Mouse (Mus musculus) embryo, embryonic 9.5 days (tissue): ENCODE measurements around the gene Ehhadh.
"Not testable (repeated sequence)": the region's sequence is repeated elsewhere in the genome, so short reads cannot be mapped to it uniquely, and the experiment has no call there.

ENCODE experiments used
- DNase-seq: peaks from one replicate; pipeline ENCODE4 v3.0.0-alpha.2; 2017; ENCODE audit errors: extremely low spot score

Ehhadh gene

DNA sequence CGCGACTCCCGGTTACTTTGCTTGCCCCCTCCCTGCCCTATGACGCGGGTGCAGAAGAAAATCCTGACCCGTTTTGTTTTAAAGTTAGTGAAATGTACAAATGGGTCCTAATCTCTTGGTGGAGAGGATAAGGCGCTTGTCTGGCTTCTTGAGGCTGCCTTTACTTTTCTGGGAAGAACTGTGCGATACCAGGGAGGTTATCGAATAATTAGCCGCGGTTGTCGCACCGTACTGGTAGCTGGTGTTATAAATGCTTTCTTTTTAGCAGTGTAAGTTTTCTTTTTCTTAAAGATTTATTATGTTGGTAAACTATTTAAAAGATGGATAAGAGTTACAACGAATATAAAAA, 7.1 kb upstream of the Ehhadh start:
- no peak for DNase-seq

GRCm38 (mm10) chr16:21793875-21794696, 6.5 kb upstream of the Ehhadh start, which contains the start of gene Map3k13:
Gene Map3k13, plus strand, starts transcription at chr16:21794346.
- peak; percentile 94 for DNase-seq

- not testable (repeated sequence) for DNase-seq
These were observed 5.6 kb upstream of the Ehhadh start for GRCm38 (mm10) chr16:21793080-21793810.

GRCm38 (mm10) chr16:21791779-21792178, 4.2 kb upstream of the Ehhadh start:
- no peak for DNase-seq

- DNase-seq, result no peak
These were observed 2.9 kb upstream of the Ehhadh start for GRCm38 (mm10) chr16:21790469-21790868.

DNA sequence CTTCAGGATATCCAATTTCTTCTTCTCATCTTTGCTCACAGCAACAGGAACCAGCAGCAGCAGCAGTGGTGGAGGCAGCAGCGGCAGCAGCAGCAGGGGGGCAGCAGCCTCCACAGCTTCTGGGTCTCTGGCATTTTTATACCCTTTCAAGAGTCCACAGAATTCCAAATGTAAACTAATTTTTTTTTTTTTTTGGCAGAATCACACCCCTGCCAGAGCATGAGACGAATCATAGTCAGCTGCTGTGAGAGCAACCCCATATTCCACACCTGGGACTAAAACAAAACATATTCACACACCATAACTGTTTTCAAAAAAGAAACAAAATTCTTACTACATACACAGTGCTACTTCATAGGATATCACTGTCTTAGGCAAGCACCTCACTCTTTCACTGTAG, 1.6 kb upstream of the Ehhadh start:
- no peak for DNase-seq

- no peak for DNase-seq
These were observed 974 bp upstream of the Ehhadh start for GRCm38 (mm10) chr16:21788581-21788980.

DNA sequence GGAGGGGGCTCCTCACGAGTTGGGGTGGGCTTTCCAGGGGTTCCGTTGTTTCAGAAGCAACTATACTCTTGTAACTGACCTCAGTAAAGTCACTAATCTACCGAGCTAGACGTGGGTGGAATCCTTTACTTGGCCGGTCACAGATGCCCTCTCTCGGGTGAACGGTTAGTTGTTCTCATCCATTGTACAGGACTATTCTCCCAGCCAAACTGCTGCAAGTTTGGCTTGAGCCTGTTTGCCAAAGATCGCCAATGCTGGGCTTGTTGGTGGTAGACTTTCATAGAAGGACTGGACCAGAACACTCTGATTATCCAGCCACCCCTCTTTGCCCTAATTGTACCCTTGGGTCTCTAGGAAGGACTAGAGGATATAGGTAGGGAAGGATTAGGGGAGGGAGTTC, 1.3 kb downstream of the Ehhadh start:
- DNase-seq, result no peak

- DNase-seq, result no peak
These were observed 2.6 kb downstream of the Ehhadh start for GRCm38 (mm10) chr16:21785000-21785399.

GRCm38 (mm10) chr16:21782807-21783206, 4.8 kb downstream of the Ehhadh start:
- DNase-seq, result no peak

DNA sequence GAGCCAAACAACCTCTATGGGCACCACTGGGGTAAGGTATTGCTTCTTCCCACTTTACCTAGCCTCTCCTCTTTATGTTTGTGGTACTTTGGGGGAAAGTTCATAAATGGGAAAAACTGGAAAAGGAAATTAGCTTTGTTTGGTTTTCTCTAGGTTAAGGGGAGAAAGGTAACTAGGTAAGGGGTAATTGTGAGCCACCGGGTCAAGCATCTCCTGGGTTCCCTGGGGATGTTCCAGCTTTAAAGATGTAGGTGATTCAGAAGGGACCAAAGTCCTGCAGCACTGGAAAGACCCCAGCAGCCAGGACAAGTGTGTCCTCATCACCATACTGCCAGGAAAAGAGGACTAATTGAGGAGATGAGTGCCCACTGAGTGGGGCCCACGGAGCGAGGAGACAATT, 5.7 kb downstream of the Ehhadh start:
- DNase-seq, result no peak

DNA sequence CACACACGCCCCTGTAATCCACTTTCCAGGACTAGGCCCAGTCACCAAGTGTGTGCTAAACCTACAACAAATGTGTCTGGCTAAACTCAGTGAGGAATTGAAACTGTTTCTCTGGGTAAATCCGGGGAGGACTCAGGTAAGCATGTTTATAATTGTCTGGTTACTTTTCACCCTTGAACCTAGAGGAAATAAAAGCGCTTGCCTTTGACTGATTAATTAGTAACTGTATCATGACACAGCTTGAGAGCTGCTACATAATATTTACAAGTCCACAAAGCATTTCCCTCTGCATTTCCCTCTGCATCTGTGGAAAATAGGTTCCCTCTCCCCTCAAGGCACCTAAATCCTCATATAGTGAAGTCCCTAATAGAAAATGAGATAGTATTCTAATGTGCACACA, 6.3 kb downstream of the Ehhadh start:
- DNase-seq, result no peak

DNA sequence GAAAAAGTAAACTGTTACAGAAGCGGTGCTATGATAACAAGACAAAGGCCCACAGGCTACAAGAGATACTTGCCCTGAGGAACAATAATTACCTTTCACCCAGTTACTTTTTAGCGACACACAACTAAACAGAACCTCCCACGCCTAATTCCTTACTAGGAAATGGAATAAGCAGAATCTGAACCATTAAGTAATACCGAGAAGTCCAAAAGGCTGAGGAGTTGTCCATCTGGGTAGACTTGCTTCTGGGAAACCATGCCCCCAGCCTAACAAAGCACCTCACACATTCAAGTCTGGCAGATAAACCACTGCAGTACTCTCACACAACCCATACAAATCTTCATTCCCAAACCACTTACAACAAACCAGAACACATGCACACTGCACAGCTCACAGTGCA, 8.5 kb downstream of the Ehhadh start:
- no peak for DNase-seq

DNA sequence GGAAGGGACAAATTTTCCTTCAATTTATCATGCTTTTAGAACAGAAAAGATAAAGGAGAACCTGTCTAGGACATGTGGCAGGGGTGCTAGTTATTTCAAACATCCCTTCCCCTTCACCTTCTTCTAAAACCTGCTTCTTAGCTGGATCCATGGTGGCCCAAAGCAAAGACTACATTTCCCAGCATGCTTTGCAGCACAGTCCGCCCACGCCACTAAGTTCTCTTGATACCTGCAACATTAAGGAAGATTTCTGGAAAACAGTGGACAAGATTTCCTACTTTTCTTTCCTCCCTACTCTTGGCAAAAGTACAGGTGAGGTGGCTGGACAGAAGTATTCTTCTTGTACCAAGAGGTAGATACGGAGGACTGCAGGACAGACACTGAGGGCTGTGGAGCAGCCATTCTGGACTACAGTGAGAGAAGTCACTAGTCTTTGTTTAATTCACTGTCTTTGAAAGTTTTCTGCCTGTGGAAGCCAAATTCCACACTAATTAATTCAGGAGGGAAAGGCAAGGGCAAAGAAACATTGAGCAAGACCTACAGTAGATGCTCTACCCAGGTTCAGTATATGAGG, 9.2 kb downstream of the Ehhadh start:
- DNase-seq, result peak; percentile 33

DNA sequence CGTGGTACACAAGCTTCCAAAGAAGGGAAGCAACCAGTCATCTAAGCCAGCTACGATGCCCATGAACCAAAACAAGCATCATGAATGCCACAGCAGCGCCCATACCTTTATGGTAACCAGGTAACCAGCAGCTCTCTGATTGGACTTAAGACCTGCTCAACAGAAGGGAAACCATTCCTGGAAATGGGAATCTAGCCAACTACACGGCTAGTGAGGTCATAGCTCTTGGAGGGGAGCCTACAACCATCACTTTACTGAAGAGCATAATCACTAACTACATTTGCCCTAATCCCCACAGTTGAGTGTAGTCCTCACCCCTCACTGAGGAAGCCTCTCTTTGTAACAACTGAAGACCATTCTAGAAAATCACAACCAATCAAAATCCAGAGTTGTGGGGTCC, 12.9 kb downstream of the Ehhadh start:
- no peak for DNase-seq

DNA sequence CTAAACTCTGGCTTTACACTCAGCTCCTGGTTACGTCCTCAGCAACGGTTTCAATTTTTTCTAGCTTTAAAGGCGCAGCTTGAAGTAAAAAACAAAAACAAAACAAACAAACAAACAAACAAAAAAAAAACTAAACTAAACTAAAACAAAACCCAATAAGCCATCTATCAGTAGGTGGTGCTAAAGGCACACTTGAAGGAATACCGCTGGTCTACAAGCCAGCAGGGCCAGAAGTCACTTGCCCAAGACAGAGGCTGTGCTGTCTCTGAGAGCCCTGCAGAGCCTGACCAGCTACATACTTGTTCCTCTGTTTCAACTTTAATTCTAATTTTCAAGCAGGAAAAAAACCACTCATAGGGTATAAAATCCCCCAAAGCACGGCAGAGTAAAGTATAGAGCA, 17.9 kb downstream of the Ehhadh start:
- DNase-seq, result no peak

DNA sequence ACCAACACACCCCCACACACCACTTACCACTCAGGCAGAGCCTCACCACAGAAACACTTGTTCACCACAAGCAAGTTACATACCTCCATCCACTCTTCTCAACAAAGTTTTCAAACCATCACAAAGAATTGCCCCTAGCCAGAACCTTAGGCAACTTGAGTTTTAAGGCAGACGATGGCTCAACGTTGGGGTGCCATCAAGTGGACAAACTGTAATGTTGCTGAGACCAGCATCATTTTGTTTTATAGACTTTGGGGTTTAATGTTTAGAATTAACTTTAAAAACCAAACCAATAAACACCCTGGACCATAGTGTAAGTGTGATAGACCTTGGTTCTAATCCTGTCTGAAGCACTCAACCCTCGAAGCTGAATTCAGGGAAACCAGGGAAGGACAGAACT, 19.4 kb downstream of the Ehhadh start:
- DNase-seq, result no peak

DNA sequence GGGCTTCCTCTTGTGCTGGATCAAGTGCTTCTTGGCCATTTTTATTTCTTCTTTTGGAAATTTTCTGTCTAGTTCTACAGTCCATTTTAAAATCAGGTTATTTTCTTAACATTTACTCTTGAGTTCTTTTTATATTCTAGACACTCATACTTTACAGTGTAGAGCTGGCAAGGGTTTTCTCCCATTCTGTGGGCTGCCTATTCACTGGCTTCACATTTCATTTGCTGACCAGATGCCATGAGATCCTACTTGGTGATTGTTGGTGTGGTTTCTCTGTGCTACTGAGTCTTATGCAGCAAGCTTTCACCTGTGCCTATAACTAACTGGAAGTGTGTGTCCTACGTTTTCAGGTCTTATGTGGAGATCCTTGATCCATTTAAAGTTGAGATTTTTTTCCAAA, 29.2 kb downstream of the Ehhadh start:
- DNase-seq, result no peak

DNA sequence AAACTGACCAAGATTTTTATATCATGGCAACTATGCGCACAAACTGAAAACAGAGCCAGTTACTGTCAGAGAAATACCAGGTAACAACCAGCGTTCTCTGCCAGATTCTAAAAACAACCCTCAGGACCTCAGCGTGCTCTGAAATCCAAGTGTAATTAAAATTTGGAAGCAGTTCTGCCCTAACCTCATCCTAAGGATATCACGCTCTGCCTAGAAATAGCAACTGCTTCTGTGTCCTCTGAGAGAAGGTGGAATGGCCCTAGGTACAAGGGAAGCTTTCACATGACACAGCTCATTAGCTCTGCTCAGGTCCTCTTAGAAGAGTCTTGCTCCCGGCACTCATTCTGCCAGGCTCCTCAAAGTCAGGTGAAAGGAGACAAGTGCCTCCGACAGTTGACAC, 44.2 kb downstream of the Ehhadh start:
- no peak for DNase-seq

- DNase-seq, result no peak
These were observed 44.7 kb downstream of the Ehhadh start for GRCm38 (mm10) chr16:21742898-21743297.

GRCm38 (mm10) chr16:21742191-21742870, 45.3 kb downstream of the Ehhadh start:
- DNase-seq, result no peak

DNA sequence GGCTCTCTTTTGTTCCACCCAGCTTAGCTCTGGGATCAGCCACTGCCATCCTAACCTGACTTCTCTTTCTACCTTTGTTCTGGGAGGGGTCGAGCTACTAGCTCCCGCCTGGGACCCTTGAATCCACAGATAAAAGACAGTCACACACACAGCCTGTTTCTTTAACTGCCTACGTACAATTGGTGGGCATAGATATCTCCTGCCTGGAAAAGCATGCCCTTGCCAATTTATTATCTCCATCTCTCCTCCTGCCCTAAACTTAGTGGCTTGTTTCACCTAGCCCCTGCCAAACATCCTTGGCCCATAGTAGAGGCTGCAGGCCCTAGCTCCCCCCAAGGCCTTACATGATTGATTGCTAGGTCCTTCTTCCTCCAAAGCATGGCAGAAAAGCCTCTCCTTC, 46.1 kb downstream of the Ehhadh start:
- DNase-seq, result no peak
